Mouse (Mus musculus) lung, postnatal 0 days (tissue): ENCODE results near the gene Pcdh7. TPM values are rescaled to one million over a fixed set of nuclear protein-coding genes. Genes with fewer than 3 reads are reported as not detected.
A peak's percentile ranks its signal among the peaks of the same experiment; 100 is the strongest.

Experiments
- ATAC-seq: fragments of 200-750 bp; cut with Nextera tagmentation; 2 replicates; pipeline ENCODE4 v1.8.0; 2017; ENCODE audit warnings: moderate library complexity
- DNase-seq: peaks from one replicate; pipeline ENCODE4 v3.0.0-alpha.2; 2016; ENCODE audit warnings: low spot score
- H3K27ac ChIP-seq: fragments of 300-500 bp; sonication (generic); 2 replicates; pipeline ENCODE4 v1.5.1; 2014; ENCODE audit warnings: antibody characterized with exemption, mild to moderate bottlenecking, low read length, mixed read lengths
- H3K27me3 ChIP-seq: fragments of 300-500 bp; sonication (generic); replicated peaks from 2 replicates; pipeline ENCODE4 v1.6.1; 2014; ENCODE audit warnings: low read length, mixed read lengths; ENCODE audit not compliant: insufficient read depth
- H3K36me3 ChIP-seq: fragments of 300-500 bp; sonication (generic); 2 replicates; pipeline ENCODE4 v1.6.1; 2014; ENCODE audit warnings: low read length, mixed read lengths; ENCODE audit not compliant: insufficient read depth
- H3K4me1 ChIP-seq: fragments of 300-500 bp; sonication (generic); 2 replicates; pipeline ENCODE4 v1.6.1; 2014; ENCODE audit warnings: antibody characterized with exemption, low read depth, low read length, mixed read lengths; ENCODE audit not compliant: insufficient read depth
- H3K4me2 ChIP-seq: fragments of 300-500 bp; sonication (generic); replicated peaks from 2 replicates; pipeline ENCODE4 v1.6.1; 2014; ENCODE audit warnings: low read depth, mild to moderate bottlenecking, low read length, moderate library complexity, mixed read lengths
- H3K4me3 ChIP-seq: fragments of 300-500 bp; sonication (generic); 2 replicates; pipeline ENCODE4 v1.5.1; 2014; ENCODE audit warnings: low read depth, low read length
- H3K9ac ChIP-seq: fragments of 300-500 bp; sonication (generic); replicated peaks from 2 replicates; pipeline ENCODE4 v1.6.1; 2014; ENCODE audit warnings: low read depth, mild to moderate bottlenecking
- H3K9me3 ChIP-seq: fragments of 300-500 bp; sonication (generic); 2 replicates; pipeline ENCODE4 v1.6.1; 2016; ENCODE audit warnings: low read length, mixed read lengths
- CTCF ChIP-seq: IDR thresholded peaks from 2 replicates; pipeline ENCODE4 v1.5.1; 2016; ENCODE audit warnings: antibody characterized with exemption, mild to moderate bottlenecking
- EP300 ChIP-seq: IDR thresholded peaks from 2 replicates; pipeline ENCODE4 v1.6.1; 2016; ENCODE audit warnings: antibody characterized with exemption, mild to moderate bottlenecking, control low read depth
- WGBS: fragments of 180-500 bp; shearing (Covaris S2); extraction: QIAGEN DNeasy Blood & Tissue Kit; methylation state at CpG from one replicate; pipeline ENCODE4 v1.1.7; 2014; 5-methylcytosine and 5-hydroxymethylcytosine counted together
- polyA plus RNA-seq: library from polyadenylated mRNA; unstranded; fragments of >200 nt; fragmentation: Nextera tagmentation; extraction: Ambion mirVana; gene quantifications from 2 replicates; pipeline ENCODE4 v1.2.1, GENCODE M21; 2015

Pcdh7 gene
- polyA plus RNA-seq, 1 experiment from 2014 or later: 1.2 TPM

GRCm38 (mm10) chr5:57943176-57943575, 225.4 kb downstream of the Pcdh7 start:
- no peaks in the 10 kb centered on the region for H3K27me3 ChIP-seq
- no peak overlapping the region for H3K9ac ChIP-seq
- DNase-seq (no peak), ATAC-seq (no peak)
- H3K9me3 ChIP-seq: no peaks in the 10 kb centered on the region
- TF ChIP-seq CTCF (no peak), EP300 (no peak)
- no peaks in the 10 kb centered on the region for H3K36me3 ChIP-seq
- no peak overlapping the region for H3K4me2 ChIP-seq
- no peak overlapping the region for H3K4me3 ChIP-seq
- 55% methylated on average over 2 of the region's 2 CpGs for WGBS
- H3K27ac ChIP-seq: no peak overlapping the region
- no peaks in the 10 kb centered on the region for H3K4me1 ChIP-seq

- no peak overlapping the region for H3K9ac ChIP-seq
- H3K27ac ChIP-seq: no peak overlapping the region
- no peaks in the 10 kb centered on the region for H3K4me1 ChIP-seq
- TF ChIP-seq EP300: no peak
- TF ChIP-seq CTCF: no peak
- WGBS: 80% methylated on average over 2 of the region's 2 CpGs
- no peaks in the 10 kb centered on the region for H3K27me3 ChIP-seq
- ATAC-seq (no peak), DNase-seq (no peak)
- no peaks in the 10 kb centered on the region for H3K9me3 ChIP-seq
- no peaks in the 10 kb centered on the region for H3K36me3 ChIP-seq
- H3K4me3 ChIP-seq: no peak overlapping the region
- H3K4me2 ChIP-seq: no peak overlapping the region
These were observed 225.8 kb downstream of the Pcdh7 start for GRCm38 (mm10) chr5:57943611-57944010.

DNA sequence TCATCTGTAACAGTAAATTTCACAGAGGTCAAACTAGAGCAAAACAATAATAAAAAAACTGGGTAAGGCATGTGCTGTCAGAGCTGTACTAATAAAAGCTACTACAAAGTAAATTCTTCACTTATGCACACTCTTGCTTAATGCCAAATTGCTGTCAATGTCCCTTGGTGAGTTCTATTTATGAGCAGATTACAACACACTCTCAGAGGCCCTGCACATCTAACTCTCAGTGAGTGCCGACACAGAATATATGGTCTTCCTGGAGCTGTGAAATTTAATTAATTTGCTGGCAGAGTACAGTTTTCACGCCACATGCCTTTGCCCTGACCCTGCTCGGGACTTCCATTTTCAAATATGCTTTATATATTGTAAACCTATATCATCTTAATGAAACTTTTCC, 227.7 kb downstream of the Pcdh7 start:
- DNase-seq (peak; percentile 14), ATAC-seq (no peak)
- Histone ChIP-seq H3K9me3 (no peaks in the 10 kb centered on the region), H3K27me3 (no peaks in the 10 kb centered on the region), H3K4me1 (no peaks in the 10 kb centered on the region), H3K9ac (no peak overlapping the region), H3K27ac (no peak overlapping the region), H3K4me2 (no peak overlapping the region), H3K36me3 (no peaks in the 10 kb centered on the region), H3K4me3 (no peak overlapping the region)
- WGBS: 54% methylated on average over 3 of the region's 3 CpGs
- TF ChIP-seq CTCF (no peak), EP300 (no peak)

DNA sequence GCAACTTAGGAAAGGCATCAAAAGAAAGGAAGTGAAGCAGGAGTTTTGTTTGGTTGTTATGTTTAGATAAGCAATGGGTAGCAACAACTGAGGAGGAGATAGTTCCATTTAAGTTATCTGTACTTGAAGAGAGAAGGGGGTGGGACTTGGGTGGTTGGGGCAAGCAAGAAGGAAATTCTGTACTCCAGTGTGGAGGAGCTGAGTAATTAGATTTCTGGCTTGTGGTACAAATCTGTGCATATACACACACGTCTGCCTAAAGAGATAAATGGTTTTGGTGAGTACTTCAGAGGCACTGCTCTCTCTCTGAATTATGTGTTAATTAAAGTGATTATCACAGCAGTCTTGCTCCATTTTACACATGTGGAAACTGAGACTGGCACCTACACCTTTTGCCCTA, 241.6 kb downstream of the Pcdh7 start:
- Histone ChIP-seq H3K27me3 (no peaks in the 10 kb centered on the region), H3K9me3 (no peaks in the 10 kb centered on the region), H3K4me2 (no peak overlapping the region), H3K4me3 (no peak overlapping the region), H3K36me3 (no peaks in the 10 kb centered on the region), H3K4me1 (no peaks in the 10 kb centered on the region), H3K27ac (no peak overlapping the region), H3K9ac (no peak overlapping the region)
- WGBS: 46% methylated on average over 1 of the region's 1 CpGs
- TF ChIP-seq CTCF: no peak
- TF ChIP-seq EP300: no peak
- DNase-seq: no peak
- ATAC-seq: no peak

DNA sequence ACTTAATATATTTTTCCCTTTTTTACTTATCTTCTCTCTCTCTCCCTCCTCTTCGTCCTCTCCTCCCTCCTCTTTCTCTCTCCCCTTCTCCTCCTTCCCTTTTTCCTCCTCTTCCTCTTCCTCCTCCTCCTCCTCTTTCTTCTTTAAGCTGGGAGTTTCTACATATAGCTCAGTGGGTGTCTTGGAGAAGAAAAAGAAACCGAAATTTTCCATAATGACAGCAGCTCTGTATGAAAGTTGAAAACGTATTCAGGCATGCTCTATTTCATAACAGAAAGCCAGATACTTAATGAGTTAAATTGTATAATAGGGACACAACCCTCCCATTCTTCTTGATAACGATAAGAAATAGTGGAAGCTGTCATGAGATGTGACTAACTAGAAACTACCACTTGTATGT, 246.0 kb downstream of the Pcdh7 start:
- TF ChIP-seq CTCF (no peak), EP300 (no peak)
- Histone ChIP-seq H3K27me3 (no peaks in the 10 kb centered on the region), H3K4me3 (no peak overlapping the region), H3K4me2 (no peak overlapping the region), H3K27ac (no peak overlapping the region), H3K4me1 (no peaks in the 10 kb centered on the region), H3K9me3 (no peaks in the 10 kb centered on the region), H3K36me3 (no peaks in the 10 kb centered on the region), H3K9ac (no peak overlapping the region)
- WGBS: 77% methylated on average over 4 of the region's 4 CpGs
- ATAC-seq (no peak), DNase-seq (no peak)

DNA sequence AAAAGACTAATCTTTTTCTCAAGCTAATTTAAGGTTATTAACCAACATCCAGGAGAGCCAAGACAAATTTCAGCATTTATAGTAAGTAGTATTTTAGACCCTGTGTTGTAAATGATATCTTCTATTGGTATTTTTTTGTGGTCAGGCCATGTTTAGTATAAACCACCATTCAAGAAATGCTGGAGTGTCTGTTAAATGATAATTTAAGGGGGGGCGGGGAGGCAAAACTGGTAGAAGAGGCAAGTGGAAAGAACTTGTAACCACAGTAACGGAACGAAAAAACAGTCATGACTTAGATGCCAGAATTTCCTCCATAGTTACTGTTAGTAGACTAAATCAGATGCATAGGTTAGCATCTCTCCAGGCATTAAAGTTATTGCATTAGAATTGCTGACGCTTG, 246.4 kb downstream of the Pcdh7 start:
- WGBS: 91% methylated on average over 4 of the region's 4 CpGs
- Histone ChIP-seq H3K4me1 (no peaks in the 10 kb centered on the region), H3K27ac (no peak overlapping the region), H3K9me3 (no peaks in the 10 kb centered on the region), H3K4me3 (no peak overlapping the region), H3K36me3 (no peaks in the 10 kb centered on the region), H3K9ac (no peak overlapping the region), H3K4me2 (no peak overlapping the region), H3K27me3 (no peaks in the 10 kb centered on the region)
- no peak for ATAC-seq
- TF ChIP-seq CTCF (no peak), EP300 (no peak)
- no peak for DNase-seq

GRCm38 (mm10) chr5:57993584-57993983, 275.8 kb downstream of the Pcdh7 start:
- ATAC-seq: no peak
- 71% methylated on average over 2 of the region's 2 CpGs for WGBS

More at GRCm38 (mm10) chr5:57993584-57993983, 275.8 kb downstream of the Pcdh7 start:
- no peak for TF ChIP-seq CTCF
- TF ChIP-seq EP300: no peak
- H3K4me3 ChIP-seq: no peak overlapping the region
- H3K9ac ChIP-seq: no peak overlapping the region
- H3K36me3 ChIP-seq: no peaks in the 10 kb centered on the region
- H3K27ac ChIP-seq: no peak overlapping the region
- no peak overlapping the region for H3K4me2 ChIP-seq
- no peaks in the 10 kb centered on the region for H3K9me3 ChIP-seq
- H3K27me3 ChIP-seq: no peaks in the 10 kb centered on the region
- no peaks in the 10 kb centered on the region for H3K4me1 ChIP-seq
- no peak for DNase-seq
